ENCODE assay signal across 8 mouse cellular contexts in the genomic region with DNA sequence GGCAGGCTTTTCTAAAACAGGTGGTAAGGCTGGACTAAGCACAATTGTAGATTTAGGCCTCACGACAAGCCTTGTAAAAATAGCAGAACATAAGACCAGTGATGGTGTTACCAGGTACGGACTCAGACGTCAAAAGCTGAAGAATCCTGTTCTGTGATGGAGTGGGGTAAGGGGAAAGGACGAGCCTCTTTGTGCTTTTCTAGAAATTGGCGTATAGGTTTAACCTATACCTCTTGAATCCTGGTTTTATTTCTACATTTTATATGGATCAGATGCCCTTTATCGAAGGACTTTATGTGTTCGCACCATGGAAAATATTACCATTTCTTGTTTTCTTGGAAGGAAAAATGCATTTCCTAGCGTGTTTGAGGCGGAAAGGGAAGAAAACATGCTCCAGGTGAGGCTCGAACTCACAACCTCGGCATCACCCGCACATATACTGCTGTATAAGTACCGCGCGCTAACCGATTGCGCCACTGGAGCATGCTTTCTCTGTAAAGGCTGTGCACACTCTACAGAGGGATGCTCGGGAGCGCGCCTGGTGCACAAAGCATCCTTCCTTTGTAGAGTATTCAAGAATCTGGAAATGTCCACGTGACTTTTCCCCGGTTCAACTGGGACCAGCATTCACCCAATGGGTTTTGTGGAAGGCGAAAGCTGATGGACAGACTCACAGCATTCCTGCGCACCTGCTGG. TPM values are rescaled to one million over a fixed set of nuclear protein-coding genes. Genes with fewer than 3 reads are reported as not detected.
DNase-seq lines count a peak whose midpoint lies in the region; ATAC-seq and TF ChIP-seq lines count a peak whose summit lies in the region.

No protein-coding gene starts in this region.

- H3K27ac ChIP-seq in embryonic facial prominence, embryonic 10.5 days (replicated peaks) = peak overlapping the region; percentile 85
- peak overlapping the region; percentile 86 for H3K27ac ChIP-seq in hindbrain, postnatal 0 days

- no peaks in the 10 kb centered on the region for H3K36me3 ChIP-seq in embryonic facial prominence, embryonic 10.5 days (replicated peaks)
- H3K36me3 ChIP-seq in hindbrain, postnatal 0 days (ENCODE audit: insufficient read depth, low read length) = no peaks in the 10 kb centered on the region

- peak; percentile 98 for ATAC-seq in hindbrain, postnatal 0 days
- no peak for ATAC-seq in CD4-positive, CD25-positive, alpha-beta regulatory T cell, adult 4 months

- H3K4me2 ChIP-seq in hindbrain, postnatal 0 days (ENCODE audit: low read depth, low read length) = peak overlapping the region; percentile 58

- H3K4me3 ChIP-seq in embryonic facial prominence, embryonic 10.5 days = peak overlapping the region; percentile 71
- peak overlapping the region; percentile 55 for H3K4me3 ChIP-seq in hindbrain, postnatal 0 days (ENCODE audit: low read length)

- peaks cover 10% of the 10 kb centered on the region for H3K4me1 ChIP-seq in embryonic facial prominence, embryonic 10.5 days
- H3K4me1 ChIP-seq in hindbrain, postnatal 0 days (ENCODE audit: insufficient read depth, low read length) = no peaks in the 10 kb centered on the region

- peaks cover 7% of the 10 kb centered on the region; the same call in 1 of the 2 replicates for H3K27me3 ChIP-seq in embryonic facial prominence, embryonic 10.5 days (replicated peaks; ENCODE audit: low read depth, poor library complexity, severe bottlenecking)
- no peaks in the 10 kb centered on the region for H3K27me3 ChIP-seq in hindbrain, postnatal 0 days (ENCODE audit: insufficient read depth, low read length)

- no peaks in the 10 kb centered on the region for H3K9me3 ChIP-seq in embryonic facial prominence, embryonic 10.5 days
- no peaks in the 10 kb centered on the region for H3K9me3 ChIP-seq in hindbrain, postnatal 0 days (ENCODE audit: low read length)

- no peak for TF ChIP-seq CTCF in hindbrain, postnatal 0 days (IDR thresholded peaks at IDR 0.05; ENCODE audit: low read depth)

- 4% methylated on average over 24 of the region's 24 CpGs for WGBS in embryonic facial prominence, embryonic 10.5 days
- WGBS in hindbrain, postnatal 0 days = 6% methylated on average over 24 of the region's 24 CpGs

- DNase-seq in thymus, postnatal 0 days (ENCODE audit: low spot score) = peak; percentile 28
- no peak for DNase-seq in thymus, postnatal 25 days
- DNase-seq in embryonic facial prominence, embryonic 10.5 days (ENCODE audit: low spot score) = peak; percentile 92
- DNase-seq in hindbrain, postnatal 0 days (ENCODE audit: low spot score) = peak; percentile 90
- DNase-seq in liver = peak; percentile 78
- peak; percentile 92 to 93 for DNase-seq in right cerebral cortex, postnatal 10 days (ENCODE audit: low spot score in 2 of 2)
- DNase-seq in urinary bladder, postnatal 4 days (ENCODE audit: low spot score in 2 of 2) = no peak

- peak overlapping the region; percentile 66 for H3K9ac ChIP-seq in hindbrain, postnatal 0 days (replicated peaks; ENCODE audit: low read length)

RNA-seq across cellular contexts. Expression of a gene that starts 48.2 kb away (rescaled TPM):
- 3.7 and 4.4 TPM in 2 replicates for polyA plus RNA-seq in thymus, postnatal 0 days (2015; fragmentation: Nextera tagmentation; extraction: Ambion mirVana)
- 23.1 and 24.9 TPM in 2 replicates for polyA plus RNA-seq in embryonic facial prominence, embryonic 10.5 days (2016; fragmentation: Nextera tagmentation; extraction: Ambion mirVana)
- 9.3 and 13.5 TPM in 2 replicates for total RNA-seq in hindbrain, postnatal 0 days (2014; rRNA removed)
- 7.8 and 9.6 TPM in 2 replicates for polyA plus RNA-seq in hindbrain, postnatal 0 days (2015; fragmentation: Nextera tagmentation; extraction: Ambion mirVana)
- polyA plus RNA-seq in CD4-positive, CD25-positive, alpha-beta regulatory T cell, adult 4 months (2017; shearing (Covaris generic)) = under 1 TPM in 1 of 2 experiments, not detected in 1; 0.37 TPM

Comparison
In these comparisons a context has a peak if more than half of its experiments do, and no peak if none do; other contexts are left out.
1. DNase-seq: peak in thymus, postnatal 0 days (single experiment), embryonic facial prominence, embryonic 10.5 days (single experiment), hindbrain, postnatal 0 days (single experiment), liver (single experiment) and right cerebral cortex, postnatal 10 days (2 of 2); none in thymus, postnatal 25 days (single experiment) and urinary bladder, postnatal 4 days (0 of 2).